ENCODE assay signal across 13 mouse cellular contexts in the genomic region with DNA sequence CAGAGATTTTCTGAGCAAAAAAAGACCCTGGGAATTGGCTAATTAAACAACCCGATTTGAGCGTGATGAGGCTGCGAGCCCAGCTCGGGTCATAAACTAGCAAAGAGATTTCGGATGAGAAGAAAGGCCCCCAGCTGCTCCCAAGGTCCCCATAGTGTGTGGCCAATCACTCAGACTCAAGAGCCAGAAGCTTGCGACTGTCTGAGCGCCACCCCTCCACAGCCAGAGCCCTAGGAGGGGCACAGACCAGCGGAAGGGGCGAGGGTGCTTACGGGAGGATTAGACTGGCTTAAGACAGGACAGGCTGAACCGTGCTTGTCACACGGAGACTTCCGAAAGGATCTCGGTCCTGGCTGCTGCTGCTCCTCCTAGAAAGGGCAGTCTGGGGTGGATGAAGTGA. TPM values are rescaled to one million over a fixed set of nuclear protein-coding genes. Genes with fewer than 3 reads are reported as not detected.
DNase-seq lines count a peak whose midpoint lies in the region; ATAC-seq lines count a peak whose summit lies in the region.
"Had no signal": no experiment of that assay in that cellular context is flagged by ENCODE, and none has a peak within 500 bp of the region (broad histone marks: within the 10 kb centered on the region; RNA-seq: fewer than 3 reads in every experiment).

No protein-coding gene starts in this region.

- no peaks in the 10 kb centered on the region for H3K36me3 ChIP-seq in heart, embryonic 16.5 days (ENCODE audit: control insufficient read depth, insufficient read depth)
- H3K36me3 ChIP-seq in embryonic facial prominence, embryonic 10.5 days (replicated peaks), result no peaks in the 10 kb centered on the region
- no peaks in the 10 kb centered on the region for H3K36me3 ChIP-seq in hindbrain, embryonic 16.5 days (ENCODE audit: control insufficient read depth, insufficient read depth, low read length)
- H3K36me3 ChIP-seq in neural tube, embryonic 11.5 days (ENCODE audit: control insufficient read depth, insufficient read depth, low read length), result no peaks in the 10 kb centered on the region
- H3K36me3 ChIP-seq: liver, embryonic 15.5 days had no signal

- no peaks in the 10 kb centered on the region for H3K4me1 ChIP-seq in heart, embryonic 16.5 days (ENCODE audit: control insufficient read depth, insufficient read depth, low read length)
- peaks cover 37% of the 10 kb centered on the region for H3K4me1 ChIP-seq in embryonic facial prominence, embryonic 10.5 days
- H3K4me1 ChIP-seq in hindbrain, embryonic 16.5 days (ENCODE audit: control insufficient read depth, insufficient read depth, low read depth, low read length), result peaks cover 3% of the 10 kb centered on the region; the same call in 1 of the 2 replicates
- peaks cover 14% of the 10 kb centered on the region for H3K4me1 ChIP-seq in neural tube, embryonic 11.5 days (ENCODE audit: control insufficient read depth, insufficient read depth, low read length)

- 0 out of 2 replicates have a peak overlapping the region, but pooled peaks have one; percentile 15 for H3K4me2 ChIP-seq in heart, embryonic 16.5 days (ENCODE audit: low read depth, low read length)
- H3K4me2 ChIP-seq in hindbrain, embryonic 16.5 days (ENCODE audit: low read length), result peak overlapping the region; percentile 18
- peak overlapping the region; percentile 25; the same call in 1 of the 2 replicates for H3K4me2 ChIP-seq in neural tube, embryonic 11.5 days (ENCODE audit: low read depth)
- H3K4me2 ChIP-seq: liver, embryonic 15.5 days had no signal

- no peak for DNase-seq in heart, adult 8-10 months (ENCODE audit: low spot score)
- DNase-seq in embryonic facial prominence, embryonic 10.5 days (ENCODE audit: low spot score), result peak; percentile 45
- peak; percentile 38 for DNase-seq in neural tube, embryonic 11.5 days (ENCODE audit: low spot score)
- DNase-seq in Muller cell, postnatal 12 days (ENCODE audit: inconsistent ontology term), result no peak
- DNase-seq in natural killer cell, adult 2 months (ENCODE audit: low spot score in 2 of 2), result no peak
- DNase-seq: cerebellum, adult 2 months; kidney, postnatal 10 days had no signal

- 20% methylated on average over 14 of the region's 14 CpGs for WGBS in heart, embryonic 16.5 days
- 7% methylated on average over 14 of the region's 14 CpGs for WGBS in embryonic facial prominence, embryonic 10.5 days
- WGBS in hindbrain, embryonic 16.5 days, result 10% methylated on average over 14 of the region's 14 CpGs
- WGBS in neural tube, embryonic 11.5 days, result 1% methylated on average over 14 of the region's 14 CpGs

- no peak overlapping the region for H3K9ac ChIP-seq in heart, embryonic 16.5 days (ENCODE audit: low read length)
- no peak overlapping the region for H3K9ac ChIP-seq in hindbrain, embryonic 16.5 days (ENCODE audit: low read depth, low read length)
- 0 out of 2 replicates have a peak overlapping the region, but pooled peaks have one; percentile 18 for H3K9ac ChIP-seq in neural tube, embryonic 11.5 days (ENCODE audit: low read length)
- H3K9ac ChIP-seq: liver, embryonic 15.5 days had no signal

- no peak overlapping the region for H3K27ac ChIP-seq in heart, embryonic 16.5 days (ENCODE audit: low read length)
- no peak overlapping the region for H3K27ac ChIP-seq in embryonic facial prominence, embryonic 10.5 days (replicated peaks)
- H3K27ac ChIP-seq in hindbrain, embryonic 16.5 days (ENCODE audit: low read depth, low read length), result no peak overlapping the region
- no peak overlapping the region for H3K27ac ChIP-seq in neural tube, embryonic 11.5 days (ENCODE audit: low read depth, low read length)
- H3K27ac ChIP-seq: liver, embryonic 15.5 days had no signal

- no peaks in the 10 kb centered on the region for H3K9me3 ChIP-seq in heart, embryonic 16.5 days (replicated peaks; ENCODE audit: control insufficient read depth, low read length)
- H3K9me3 ChIP-seq in embryonic facial prominence, embryonic 10.5 days, result no peaks in the 10 kb centered on the region
- H3K9me3 ChIP-seq in hindbrain, embryonic 16.5 days (ENCODE audit: control insufficient read depth, low read length), result no peaks in the 10 kb centered on the region
- H3K9me3 ChIP-seq in neural tube, embryonic 11.5 days (ENCODE audit: control insufficient read depth, low read length), result no peaks in the 10 kb centered on the region
- H3K9me3 ChIP-seq: liver, embryonic 15.5 days had no signal

- peaks cover 2% of the 10 kb centered on the region; the same call in 1 of the 2 replicates for H3K27me3 ChIP-seq in heart, embryonic 16.5 days (ENCODE audit: control insufficient read depth, insufficient read depth, low read length)
- H3K27me3 ChIP-seq in embryonic facial prominence, embryonic 10.5 days (replicated peaks; ENCODE audit: low read depth, poor library complexity, severe bottlenecking), result peaks cover 46% of the 10 kb centered on the region
- H3K27me3 ChIP-seq in hindbrain, embryonic 16.5 days (replicated peaks; ENCODE audit: control insufficient read depth, insufficient read depth, low read length), result no peaks in the 10 kb centered on the region
- peaks cover 2% of the 10 kb centered on the region; the same call in 1 of the 2 replicates for H3K27me3 ChIP-seq in neural tube, embryonic 11.5 days (ENCODE audit: control insufficient read depth, insufficient read depth, low read length)

- ATAC-seq in heart, embryonic 16.5 days (replicated peaks; ENCODE audit: extremely low read depth, insufficient read depth, low FRiP score), result no peak
- ATAC-seq in hindbrain, embryonic 16.5 days, result no peak
- ATAC-seq in neural tube, embryonic 11.5 days (ENCODE audit: insufficient read depth, low FRiP score, low TSS enrichment), result peak; percentile 60; the same call in 1 of the 2 replicates
- no peak for ATAC-seq in inflammation-experienced regulatory T-cells, adult 6 months
- ATAC-seq: CD4-positive, CD25-positive, alpha-beta regulatory T cell, adult 4 months had no signal

- no peak overlapping the region for H3K4me3 ChIP-seq in heart, embryonic 16.5 days (ENCODE audit: low read length)
- H3K4me3 ChIP-seq in embryonic facial prominence, embryonic 10.5 days, result peak overlapping the region; percentile 37
- H3K4me3 ChIP-seq in hindbrain, embryonic 16.5 days (ENCODE audit: low read length), result no peak overlapping the region
- no peak overlapping the region for H3K4me3 ChIP-seq in neural tube, embryonic 11.5 days (ENCODE audit: low read depth, low read length)
- H3K4me3 ChIP-seq: liver, embryonic 15.5 days; myocyte had no signal

RNA-seq across cellular contexts. Expression of a gene that starts 42.2 kb away (rescaled TPM):
- 0.76 and 0.92 TPM in 2 replicates for polyA plus RNA-seq in heart, embryonic 16.5 days (2015; fragmentation: Nextera tagmentation; extraction: Ambion mirVana)
- total RNA-seq in heart, adult 8-10 months (2022), result 1 to 10 TPM; 1.3 to 2.6 (median 2.3) TPM
- 34.6 and 50.1 TPM in 2 replicates for polyA plus RNA-seq in embryonic facial prominence, embryonic 10.5 days (2016; fragmentation: Nextera tagmentation; extraction: Ambion mirVana)
- polyA plus RNA-seq in hindbrain, embryonic 16.5 days (2015; fragmentation: Nextera tagmentation; extraction: Ambion mirVana), result 0.51 and 0.76 TPM in 2 replicates
- 7.7 and 8.1 TPM in 2 replicates for polyA plus RNA-seq in neural tube, embryonic 11.5 days (2014; fragmentation: Nextera tagmentation; extraction: Ambion mirVana)
- under 1 TPM in 1 of 3 experiments, not detected in 2; 0.13 TPM for polyA plus RNA-seq in inflammation-experienced regulatory T-cells, adult 6 months (2017; shearing (Covaris generic))
- polyA plus RNA-seq: myocyte had no signal

Comparison
In these comparisons a context has a peak if more than half of its experiments do, and no peak if none do; other contexts are left out.
1. DNase-seq: peak in embryonic facial prominence, embryonic 10.5 days (single experiment) and neural tube, embryonic 11.5 days (single experiment); none in heart, adult 8-10 months (single experiment), Muller cell, postnatal 12 days (single experiment) and natural killer cell, adult 2 months (0 of 2).
2. Peak in every context shown above with its lines, with median percentiles within 50 percentile points of each other: H3K4me2 ChIP-seq.